Mouse (Mus musculus) CH12.LX (cell line): ENCODE data around the gene Lpo.

ENCODE experiments used
- CTCF ChIP-seq, 2 experiments: IDR thresholded peaks in 1 of 2; conservative IDR thresholded peaks in 1 of 2; 2 replicates each; pipeline ENCODE4 v1.5.1; 2011 to 2012; ENCODE audit warnings: low read depth in 2 of 2, low read length in 2 of 2, improper control_type of control experiment in 1 of 2, inconsistent platforms in 1 of 2, mild to moderate bottlenecking in 1 of 2, moderate library complexity in 1 of 2
- E2F4 ChIP-seq: IDR thresholded peaks from 2 replicates; pipeline ENCODE4 v1.6.1; 2011; ENCODE audit warnings: low read depth, low read length, improper control_type of control experiment; ENCODE audit not compliant: insufficient replicate concordance
- EP300 ChIP-seq: IDR thresholded peaks from 2 replicates; pipeline ENCODE4 v1.6.1; 2011; ENCODE audit warnings: low read length, improper control_type of control experiment
- IRF4 ChIP-seq: IDR thresholded peaks from 2 replicates; pipeline ENCODE4 v1.6.1; 2014; ENCODE audit warnings: low read depth, mild to moderate bottlenecking, inconsistent platforms, low read length, improper control_type of control experiment
- JUN ChIP-seq: IDR thresholded peaks from 2 replicates; pipeline ENCODE4 v1.6.1; 2011; ENCODE audit warnings: low read depth, mild to moderate bottlenecking, low read length, improper control_type of control experiment, moderate library complexity; ENCODE audit not compliant: insufficient read depth
- MAFK ChIP-seq: IDR thresholded peaks from 2 replicates; pipeline ENCODE4 v1.6.1; 2011; ENCODE audit warnings: low read length, improper control_type of control experiment; ENCODE audit not compliant: insufficient replicate concordance
- NELFE ChIP-seq: IDR thresholded peaks from 2 replicates; pipeline ENCODE4 v1.6.1; 2011; ENCODE audit warnings: low read depth, low read length, improper control_type of control experiment

DNA sequence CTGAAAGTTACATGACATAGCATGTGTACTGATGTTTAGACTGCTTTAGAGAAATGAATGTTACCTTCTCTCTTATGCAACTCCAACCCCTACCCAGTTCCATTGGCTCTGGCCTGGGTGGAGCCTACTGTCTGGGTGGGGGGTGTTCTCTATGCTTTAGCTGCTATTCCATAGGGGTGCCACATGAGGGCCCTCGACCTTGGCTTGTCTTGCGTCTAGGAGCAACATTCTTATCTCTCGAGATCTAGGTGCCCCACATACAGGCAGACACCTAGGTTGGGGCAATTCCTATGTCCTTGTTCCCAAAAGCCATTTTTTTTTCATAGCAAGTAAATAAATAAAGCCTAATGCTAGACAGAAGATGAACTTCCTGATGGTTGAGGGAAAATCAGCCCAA, 68.5 kb downstream of the Lpo start:
- TF ChIP-seq E2F4: no peak
- no peak for TF ChIP-seq JUN
- no peak for TF ChIP-seq IRF4
- TF ChIP-seq MAFK: no peak
- no peak for TF ChIP-seq EP300
- peak in 1 of 2 experiments; percentile 45; a peak in 1 of 4 replicates for TF ChIP-seq CTCF (conservative IDR thresholded peaks at IDR 0.05 in 1 of 2, IDR thresholded peaks at IDR 0.05 in 1 of 2; ENCODE audit: low read depth in 2 of 2, low read length in 2 of 2)
- TF ChIP-seq NELFE: no peak
